Mouse (Mus musculus) midbrain, postnatal 0 days (tissue): ENCODE results near the gene Fam180a. TPM values are rescaled to one million over a fixed set of nuclear protein-coding genes. Genes with fewer than 3 reads are reported as not detected.

Source experiments
- ATAC-seq: fragments of 200-750 bp; cut with Nextera tagmentation; 2 replicates; pipeline ENCODE4 v1.8.0; 2017; ENCODE audit warnings: moderate number of reproducible peaks, mild to moderate bottlenecking, moderate TSS enrichment, moderate library complexity; ENCODE audit not compliant: low FRiP score
- DNase-seq: peaks from one replicate; pipeline ENCODE4 v3.0.0-alpha.2; 2015; ENCODE audit warnings: low spot score
- H3K27ac ChIP-seq: fragments of 300-500 bp; sonication (generic); 2 replicates; pipeline ENCODE4 v1.5.1; 2014; ENCODE audit warnings: low read depth, mild to moderate bottlenecking, low read length, mixed read lengths
- H3K27me3 ChIP-seq: fragments of 300-500 bp; sonication (generic); 2 replicates; pipeline ENCODE4 v1.6.1; 2014; ENCODE audit warnings: low read length, control low read depth, mixed read lengths; ENCODE audit not compliant: insufficient read depth
- H3K36me3 ChIP-seq: fragments of 300-500 bp; sonication (generic); 2 replicates; pipeline ENCODE4 v1.6.1; 2014; ENCODE audit warnings: low read length, control low read depth, mixed read lengths; ENCODE audit not compliant: insufficient read depth
- H3K4me1 ChIP-seq: fragments of 300-500 bp; sonication (generic); 2 replicates; pipeline ENCODE4 v1.6.1; 2014; ENCODE audit warnings: mild to moderate bottlenecking, control low read depth, antibody characterized with exemption, low read length, mixed read lengths; ENCODE audit not compliant: insufficient read depth
- H3K4me2 ChIP-seq: fragments of 300-500 bp; sonication (generic); 2 replicates; pipeline ENCODE4 v1.6.1; 2014; ENCODE audit warnings: low read depth, mild to moderate bottlenecking, low read length, mixed read lengths; ENCODE audit not compliant: poor library complexity, severe bottlenecking
- H3K4me3 ChIP-seq: fragments of 300-500 bp; sonication (generic); 2 replicates; pipeline ENCODE4 v1.5.1; 2014; ENCODE audit warnings: low read depth, mild to moderate bottlenecking, low read length, moderate library complexity
- H3K9ac ChIP-seq: fragments of 300-500 bp; sonication (generic); replicated peaks from 2 replicates; pipeline ENCODE4 v1.6.1; 2014; ENCODE audit warnings: mild to moderate bottlenecking, low read length, moderate library complexity, mixed read lengths; ENCODE audit not compliant: poor library complexity, severe bottlenecking
- H3K9me3 ChIP-seq: fragments of 300-500 bp; sonication (generic); 2 replicates; pipeline ENCODE4 v1.6.1; 2016; ENCODE audit warnings: low read length, control low read depth
- CTCF ChIP-seq: IDR thresholded peaks from 2 replicates; pipeline ENCODE4 v1.5.1; 2016; ENCODE audit warnings: antibody characterized with exemption, mild to moderate bottlenecking
- WGBS: fragments of 180-500 bp; shearing (Covaris S2); extraction: QIAGEN DNeasy Blood & Tissue Kit; methylation state at CpG from one replicate; pipeline ENCODE4 v1.1.7; 2014; 5-methylcytosine and 5-hydroxymethylcytosine counted together
- polyA plus RNA-seq: library from polyadenylated mRNA; unstranded; fragments of >200 nt; fragmentation: Nextera tagmentation; extraction: Ambion mirVana; gene quantifications from 2 replicates; pipeline ENCODE4 v1.2.1, GENCODE M21; 2015
- total RNA-seq: library from RNA; depleted of rRNA; stranded (reverse); fragments of >200 nt; gene quantifications from 2 replicates; pipeline ENCODE4 v1.2.3, GENCODE M21; 2014; rRNA removed

Gene Fam180a
- total and polyA plus RNA-seq, 2 experiments from 2014 or later = 4.6 to 7.3 TPM

DNA sequence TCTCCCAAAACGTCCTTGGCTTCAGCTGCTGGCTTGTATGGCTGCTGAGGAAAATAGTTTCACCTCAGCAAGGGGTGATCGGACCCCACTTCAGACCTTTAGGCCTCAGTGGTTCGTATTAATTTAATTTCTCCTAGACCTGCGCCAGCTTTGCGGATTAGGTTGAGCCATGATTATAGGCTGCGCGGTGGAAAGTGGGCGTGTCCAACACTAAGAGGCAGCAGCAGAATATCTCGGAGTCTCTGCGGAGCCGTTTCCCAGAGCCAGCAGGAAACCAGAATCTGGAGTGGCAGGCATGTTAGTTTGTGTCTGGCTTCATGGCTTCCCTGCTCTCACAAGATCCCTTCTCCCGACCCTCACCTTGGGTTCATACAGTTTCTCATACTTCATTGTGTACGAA, 56.3 kb downstream of the Fam180a start:
- Histone ChIP-seq H3K27me3 (no peaks in the 10 kb centered on the region), H3K36me3 (no peaks in the 10 kb centered on the region), H3K4me1 (no peaks in the 10 kb centered on the region), H3K9ac (no peak overlapping the region), H3K27ac (no peak overlapping the region), H3K4me2 (no peak overlapping the region), H3K4me3 (no peak overlapping the region), H3K9me3 (no peaks in the 10 kb centered on the region)
- WGBS = 77% methylated on average over 13 of the region's 13 CpGs
- ATAC-seq (no peak), DNase-seq (no peak)
- TF ChIP-seq CTCF = no peak

DNA sequence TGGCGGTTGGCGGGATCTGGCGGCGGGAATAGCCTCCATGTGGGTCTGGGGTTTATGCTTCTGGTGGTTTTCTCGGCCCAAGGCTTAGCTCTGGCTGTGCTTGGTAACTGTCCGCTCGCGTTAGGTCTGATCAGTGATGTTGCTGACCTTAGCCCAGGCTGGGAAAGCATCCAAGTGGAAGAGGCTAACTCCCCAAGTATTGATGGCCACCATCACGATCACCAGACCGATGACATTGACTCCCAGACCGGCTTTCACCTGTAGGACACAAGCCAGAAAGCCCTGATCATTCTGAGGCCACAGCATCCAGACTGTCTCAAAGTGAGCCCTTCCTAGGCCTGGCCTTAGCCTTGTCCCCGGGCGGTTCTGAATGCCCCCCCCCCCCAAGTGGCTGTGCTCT, 57.2 kb downstream of the Fam180a start:
- H3K4me1 ChIP-seq = no peaks in the 10 kb centered on the region
- no peak overlapping the region for H3K9ac ChIP-seq
- no peak overlapping the region for H3K27ac ChIP-seq
- 97% methylated on average over 11 of the region's 13 CpGs for WGBS
- H3K36me3 ChIP-seq = no peaks in the 10 kb centered on the region
- no peaks in the 10 kb centered on the region for H3K9me3 ChIP-seq
- H3K4me2 ChIP-seq = no peak overlapping the region
- no peak overlapping the region for H3K4me3 ChIP-seq
- ATAC-seq (no peak), DNase-seq (no peak)
- H3K27me3 ChIP-seq = no peaks in the 10 kb centered on the region
- no peak for TF ChIP-seq CTCF

DNA sequence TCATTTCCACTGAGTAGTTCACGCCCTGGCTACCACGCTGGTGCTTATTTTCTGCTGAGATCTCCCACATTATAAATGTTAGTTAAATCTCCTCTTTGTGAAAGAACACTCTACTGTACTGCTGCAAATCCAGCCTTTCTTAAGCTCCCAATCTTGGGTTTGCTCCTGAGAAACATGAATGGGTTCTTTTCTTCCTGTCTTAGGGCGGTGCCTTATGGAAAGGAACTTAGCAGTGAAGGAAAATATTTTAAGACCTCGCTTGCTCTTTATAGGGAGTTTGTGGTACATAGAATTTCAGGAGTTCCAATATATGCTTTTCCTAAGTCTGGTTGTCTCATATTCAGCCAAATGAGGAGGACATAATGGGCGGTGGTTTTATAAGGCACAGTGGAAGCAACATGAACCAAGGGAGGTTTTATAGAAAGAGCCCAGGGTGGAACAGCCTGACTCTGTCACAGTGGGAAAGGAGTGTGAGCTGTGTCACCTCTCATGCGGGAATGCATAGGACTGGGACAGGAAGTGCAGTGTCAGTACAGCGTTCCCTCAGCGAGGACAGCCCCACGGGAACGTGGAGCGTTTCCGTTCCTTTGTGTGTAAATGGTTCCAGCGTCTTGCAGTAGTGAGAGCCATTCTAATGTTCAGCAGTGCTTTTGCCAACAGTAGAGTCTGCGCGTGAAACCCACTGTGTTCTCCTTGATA, 60.2 kb downstream of the Fam180a start:
- Histone ChIP-seq H3K4me2 (no peak overlapping the region), H3K36me3 (peaks cover 5% of the 10 kb centered on the region; the same call in 1 of the 2 replicates), H3K9me3 (no peaks in the 10 kb centered on the region), H3K27me3 (no peaks in the 10 kb centered on the region), H3K27ac (no peak overlapping the region), H3K4me1 (no peaks in the 10 kb centered on the region), H3K4me3 (no peak overlapping the region), H3K9ac (no peak overlapping the region)
- DNase-seq (no peak), ATAC-seq (no peak)
- WGBS = 89% methylated on average over 15 of the region's 15 CpGs
- TF ChIP-seq CTCF = no peak

Other genes with a start within 250 kb of the Fam180a start
- gene Cnot4, start 192.4 kb downstream of the Fam180a start, total RNA-seq = 28.4 and 33.9 TPM in 2 replicates
- gene Cnot4, start 192.4 kb downstream of the Fam180a start, polyA plus RNA-seq = 28.0 and 29.9 TPM in 2 replicates
- gene Nup205, start 148.7 kb downstream of the Fam180a start, total RNA-seq = 41.7 and 50.2 TPM in 2 replicates
- 9.4 and 10.3 TPM in 2 replicates for gene Nup205, start 148.7 kb downstream of the Fam180a start, polyA plus RNA-seq
- 17.2 and 19.6 TPM in 2 replicates for gene Slc13a4, start 18.0 kb downstream of the Fam180a start, total RNA-seq
- 13.6 and 14.3 TPM in 2 replicates for gene Slc13a4, start 18.0 kb downstream of the Fam180a start, polyA plus RNA-seq
- gene Mtpn, start 213.7 kb upstream of the Fam180a start, total RNA-seq = 188 and 228 TPM in 2 replicates
- gene Mtpn, start 213.7 kb upstream of the Fam180a start, polyA plus RNA-seq = 192 and 214 TPM in 2 replicates